Comparison of ENCODE assay signal across 8 mouse cellular contexts in genomic region chr3:66981706-66982105, GRCm38 (mm10). TPM values are rescaled to one million over a fixed set of nuclear protein-coding genes. Genes with fewer than 3 reads are reported as not detected.
DNase-seq lines count a peak whose midpoint lies in the region; ATAC-seq and TF ChIP-seq lines count a peak whose summit lies in the region.

Shox2 (minus strand) TSS chr3:66981771.

- no peak for DNase-seq in heart, postnatal 25 days (ENCODE audit: low spot score)
- peak; percentile 77 for DNase-seq in MEL (ENCODE audit: low read depth, low spot score)
- DNase-seq in adrenal gland, adult 8-10 months, result no peak
- no peak for DNase-seq in left cerebral cortex, adult 11 months (ENCODE audit: low spot score)
- DNase-seq in cerebellum, adult 9-11 months, result no peak

- TF ChIP-seq CTCF in MEL (IDR thresholded peaks at IDR 0.05 in 2 of 3, conservative IDR thresholded peaks at IDR 0.05 in 1 of 3; ENCODE audit: control insufficient read depth in 1 of 3, insufficient read depth in 1 of 3, low read depth in 2 of 3, low read length in 3 of 3, poor library complexity in 1 of 3, severe bottlenecking in 1 of 3), result no peak

- WGBS in heart, embryonic 13.5 days, result under 1% methylated on average over 15 of the region's 15 CpGs
- whole genome bisulfite sequencing in heart, embryonic 16.5 days, result under 1% methylated on average over 15 of the region's 15 CpGs
- 1% methylated on average over 14 of the region's 15 CpGs for WGBS in liver, embryonic 15.5 days (ENCODE audit: insufficient replicate concordance)

- intact Hi-C loops in heart, postnatal 25 days (cut with DNase I), result loop anchor here (10.0 kb wide), 1 partner anchor 593 kb away; no protein-coding TSS in a partner anchor

- H3K36me3 ChIP-seq in heart, embryonic 13.5 days, result no peaks in the 10 kb centered on the region
- peaks cover 0 to 9% of the 10 kb centered on the region in 2 experiments; a peak in 2 of 4 replicates for H3K36me3 ChIP-seq in MEL (ENCODE audit: control insufficient read depth in 1 of 2, insufficient read depth in 2 of 2, low read length in 2 of 2)
- H3K36me3 ChIP-seq in heart, embryonic 16.5 days (ENCODE audit: control insufficient read depth, insufficient read depth), result no peaks in the 10 kb centered on the region
- H3K36me3 ChIP-seq in liver, embryonic 15.5 days (replicated peaks), result no peaks in the 10 kb centered on the region

- H3K9ac ChIP-seq in heart, embryonic 13.5 days, result peak within 1 kb of the TSS; percentile 75
- peak within 1 kb of the TSS; percentile 87 for H3K9ac ChIP-seq in MEL (ENCODE audit: control insufficient read depth, low read depth, low read length, poor library complexity, severe bottlenecking)
- peak within 1 kb of the TSS; percentile 35; the same call in 1 of the 2 replicates for H3K9ac ChIP-seq in heart, embryonic 16.5 days (ENCODE audit: low read length)
- H3K9ac ChIP-seq in liver, embryonic 15.5 days, result no peak within 1 kb of the TSS

- ATAC-seq in heart, embryonic 13.5 days (ENCODE audit: extremely low read depth, insufficient number of reproducible peaks, low FRiP score, low TSS enrichment), result no peak
- ATAC-seq in heart, embryonic 16.5 days (replicated peaks; ENCODE audit: extremely low read depth, insufficient read depth, low FRiP score), result no peak
- ATAC-seq in liver, embryonic 15.5 days (ENCODE audit: insufficient read depth), result no peak

- peaks cover 16% of the 10 kb centered on the region for H3K79me2 ChIP-seq in MEL (ENCODE audit: control insufficient read depth, insufficient read depth, low read length, poor library complexity)

- H3K27ac ChIP-seq in heart, embryonic 13.5 days (replicated peaks), result peak within 1 kb of the TSS; percentile 68
- H3K27ac ChIP-seq in MEL (ENCODE audit: control insufficient read depth, low read depth, low read length), result peak within 1 kb of the TSS; percentile 85
- no peak within 1 kb of the TSS for H3K27ac ChIP-seq in heart, embryonic 16.5 days (ENCODE audit: low read length)
- no peak within 1 kb of the TSS for H3K27ac ChIP-seq in liver, embryonic 15.5 days (replicated peaks)

- TF ChIP-seq EP300 in MEL (IDR thresholded peaks at IDR 0.05; ENCODE audit: low read depth in 1 of 2, low read length in 2 of 2), result no peak; a peak in 1 of 4 replicates

- no peak for TF ChIP-seq POLR2A in MEL (IDR thresholded peaks at IDR 0.05; ENCODE audit: control insufficient read depth in 1 of 2, insufficient read depth in 1 of 2, low read depth in 1 of 2, low read length in 2 of 2, poor library complexity in 1 of 2)

- TF ChIP-seq RAD21 in MEL (IDR thresholded peaks at IDR 0.05; ENCODE audit: low read depth, low read length), result no peak

- peak within 1 kb of the TSS; percentile 93 for H3K4me2 ChIP-seq in heart, embryonic 13.5 days
- peak within 1 kb of the TSS; percentile 79 for H3K4me2 ChIP-seq in heart, embryonic 16.5 days (ENCODE audit: low read depth, low read length)
- peak within 1 kb of the TSS; percentile 71 for H3K4me2 ChIP-seq in liver, embryonic 15.5 days

- H3K4me3 ChIP-seq in heart, embryonic 13.5 days, result peak within 1 kb of the TSS; percentile 64
- peak within 1 kb of the TSS; percentile 76 to 89 for H3K4me3 ChIP-seq in MEL (ENCODE audit: control insufficient read depth in 1 of 2, insufficient read depth in 1 of 2, low read depth in 2 of 2, low read length in 2 of 2)
- peak within 1 kb of the TSS; percentile 53 for H3K4me3 ChIP-seq in heart, embryonic 16.5 days (ENCODE audit: low read length)
- peak within 1 kb of the TSS; percentile 47 for H3K4me3 ChIP-seq in liver, embryonic 15.5 days (replicated peaks)

- peaks cover 73% of the 10 kb centered on the region for H3K27me3 ChIP-seq in heart, embryonic 13.5 days (replicated peaks)
- H3K27me3 ChIP-seq in MEL (ENCODE audit: control insufficient read depth in 1 of 2, insufficient read depth in 2 of 2, low read length in 2 of 2), result no peaks in the 10 kb centered on the region
- peaks cover 48% of the 10 kb centered on the region for H3K27me3 ChIP-seq in heart, embryonic 16.5 days (ENCODE audit: control insufficient read depth, insufficient read depth, low read length)
- peaks cover 81% of the 10 kb centered on the region for H3K27me3 ChIP-seq in liver, embryonic 15.5 days

- peaks cover 38% of the 10 kb centered on the region for H3K4me1 ChIP-seq in heart, embryonic 13.5 days
- H3K4me1 ChIP-seq in MEL (ENCODE audit: control insufficient read depth in 1 of 2, insufficient read depth in 2 of 2, low read length in 2 of 2), result peaks cover 5% of the 10 kb centered on the region in 2 experiments; a peak in 3 of 4 replicates
- peaks cover 21% of the 10 kb centered on the region for H3K4me1 ChIP-seq in heart, embryonic 16.5 days (ENCODE audit: control insufficient read depth, insufficient read depth, low read length)
- peaks cover 29% of the 10 kb centered on the region for H3K4me1 ChIP-seq in liver, embryonic 15.5 days (replicated peaks)

- H3K9me3 ChIP-seq in heart, embryonic 13.5 days, result no peaks in the 10 kb centered on the region
- no peaks in the 10 kb centered on the region for H3K9me3 ChIP-seq in MEL (replicated peaks; ENCODE audit: insufficient read depth, low read length)
- H3K9me3 ChIP-seq in heart, embryonic 16.5 days (replicated peaks; ENCODE audit: control insufficient read depth, low read length), result no peaks in the 10 kb centered on the region
- H3K9me3 ChIP-seq in liver, embryonic 15.5 days (replicated peaks), result no peaks in the 10 kb centered on the region

TF ChIP-seq in MEL, 35 proteins besides CTCF, POLR2A, EP300 and RAD21:
- TF ChIP-seq GATA1 (IDR thresholded peaks at IDR 0.05; ENCODE audit: low read depth, low read length), result peak; percentile 46; the same call in 1 of the 2 replicates
- TF ChIP-seq SMC3 (IDR thresholded peaks at IDR 0.05; ENCODE audit: low read depth, low read length), result no peak
- TF ChIP-seq MAZ (IDR thresholded peaks at IDR 0.05; ENCODE audit: low read depth, low read length), result peak; percentile 79; the same call in 1 of the 2 replicates
- peak; percentile 11; the same call in 1 of the 2 replicates for TF ChIP-seq NRF1 (IDR thresholded peaks at IDR 0.05; ENCODE audit: insufficient read depth, low read depth, low read length, poor library complexity, severe bottlenecking)
- no peak for TF ChIP-seq USF1 (IDR thresholded peaks at IDR 0.05; ENCODE audit: low read depth, low read length)
- peak; percentile 32; the same call in 1 of the 2 replicates for TF ChIP-seq ETS1 (IDR thresholded peaks at IDR 0.05; ENCODE audit: low read depth, low read length)
- no peak for TF ChIP-seq UBTF (IDR thresholded peaks at IDR 0.05; ENCODE audit: borderline replicate concordance, insufficient read depth, low read depth, low read length)
- 0 out of 2 replicates have a peak, but pooled peaks have one; percentile 33 for TF ChIP-seq ELF1 (IDR thresholded peaks at IDR 0.05; ENCODE audit: low read depth, low read length)
- peak; percentile 71 for TF ChIP-seq MXI1 (IDR thresholded peaks at IDR 0.05; ENCODE audit: low read depth, low read length)
- TF ChIP-seq KAT2A (conservative IDR thresholded peaks at IDR 0.05; ENCODE audit: low read depth, low read length), result no peak
- TF ChIP-seq E2F4 (IDR thresholded peaks at IDR 0.05; ENCODE audit: borderline replicate concordance, low read depth, low read length), result no peak

RNA-seq across cellular contexts. Expression of gene Shox2, which starts in this region (rescaled TPM):
- 5.8 and 7.8 TPM in 2 replicates for polyA plus RNA-seq in heart, embryonic 13.5 days (2015; fragmentation: Nextera tagmentation; extraction: Ambion mirVana)
- total RNA-seq in heart, postnatal 25 days (2021), result 1 to 10 TPM; 1.0 to 1.1 TPM
- total RNA-seq in MEL (2012; rRNA removed), result 3.1 and 3.7 TPM in 2 replicates
- 1 to 10 TPM in 1 of 2 experiments, not detected in 1; 6.5 TPM for polyA plus RNA-seq in MEL (2012; ENCODE audit: insufficient read depth in 1 of 2, insufficient read length in 2 of 2, low read depth in 1 of 2, low replicate concordance in 2 of 2, missing spikeins in 1 of 2)
- polyA plus RNA-seq in heart, embryonic 16.5 days (2015; fragmentation: Nextera tagmentation; extraction: Ambion mirVana), result 3.6 and 4.4 TPM in 2 replicates
- 0.10 and 0.20 TPM in 2 replicates for polyA plus RNA-seq in liver, embryonic 15.5 days (2015; fragmentation: Nextera tagmentation; extraction: Ambion mirVana)
- 1 to 10 TPM in 1 of 4 experiments, under 1 TPM in 3; 0.73 to 2.1 (median 0.83) TPM for total RNA-seq in adrenal gland, adult 8-10 months (2022)

Comparison
In these comparisons a context has a peak if more than half of its experiments do, and no peak if none do; other contexts are left out.
1. H3K27ac ChIP-seq: peak in heart, embryonic 13.5 days (single experiment) and MEL (single experiment); none in heart, embryonic 16.5 days (single experiment) and liver, embryonic 15.5 days (single experiment).
2. Peak in every context shown above with its lines, with median percentiles within 50 percentile points of each other: H3K4me2 ChIP-seq and H3K4me3 ChIP-seq.